Mouse (Mus musculus): ENCODE data around the gene Prkaca. TPM values are rescaled to one million over a fixed set of nuclear protein-coding genes. Genes with fewer than 3 reads are reported as not detected.

Prkaca gene
- polyA plus RNA-seq, 1 experiment = 181 TPM

- H3K27me3 ChIP-seq (ENCODE audit: control insufficient read depth, insufficient read depth, insufficient read length) = no peaks in the 10 kb centered on the region
- TF ChIP-seq MYOD1 (IDR thresholded peaks at IDR 0.05; ENCODE audit: control insufficient read depth in 1 of 3, insufficient read length in 2 of 3, low read depth in 2 of 3) (no peak), MYOG (IDR thresholded peaks at IDR 0.05; ENCODE audit: control insufficient read depth in 1 of 3, insufficient read depth in 1 of 3, insufficient read length in 2 of 3, low read depth in 2 of 3) (peak in 1 of 3 experiments; percentile 47), CEBPB (IDR thresholded peaks at IDR 0.05; ENCODE audit: insufficient read depth, poor library complexity, severe bottlenecking) (peak; percentile 23; the same call in 1 of the 2 replicates)
- no peak overlapping the region for H3ac ChIP-seq (ENCODE audit: control insufficient read depth, insufficient read length)
- peak overlapping the region; percentile 65 for H3K4me2 ChIP-seq (ENCODE audit: low read depth)
- no peak overlapping the region for H3K4me3 ChIP-seq
- no peaks in the 10 kb centered on the region for H3K36me3 ChIP-seq (ENCODE audit: control insufficient read depth, insufficient read depth)
- no peaks in the 10 kb centered on the region for H3K79me2 ChIP-seq (ENCODE audit: control insufficient read depth, insufficient read depth)
These were observed 48.8 kb downstream of the Prkaca start for GRCm38 (mm10) chr8:84021569-84021968.

DNA sequence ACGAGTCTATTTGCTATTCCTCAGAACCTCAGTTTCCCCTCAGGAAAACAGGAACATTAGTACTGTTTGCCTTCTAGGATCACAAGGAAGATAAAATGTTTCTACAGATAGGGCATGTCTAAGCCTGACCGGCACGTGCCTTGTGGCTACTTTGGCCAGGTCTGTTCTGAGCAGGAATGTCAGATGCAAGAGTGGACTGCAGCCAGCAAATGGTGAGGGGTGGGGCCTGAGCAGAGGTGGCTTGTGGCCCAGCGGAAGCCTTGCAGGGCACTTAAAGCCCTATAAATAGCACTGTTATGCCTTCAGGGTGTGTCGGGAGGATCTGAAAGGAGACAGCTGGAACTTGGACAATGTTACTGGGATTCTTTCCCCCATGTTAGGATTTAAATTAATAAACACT, 50.3 kb downstream of the Prkaca start:
- TF ChIP-seq TCF12 (IDR thresholded peaks at IDR 0.05; ENCODE audit: insufficient read depth, poor library complexity, severe bottlenecking) = peak; percentile 15
- TF ChIP-seq E2F4 (IDR thresholded peaks at IDR 0.05; ENCODE audit: insufficient read depth) = no peak
- peak; percentile 50 for TF ChIP-seq USF1 (IDR thresholded peaks at IDR 0.05; ENCODE audit: low read depth)
- TF ChIP-seq MYOG (IDR thresholded peaks at IDR 0.05; ENCODE audit: control insufficient read depth in 1 of 3, insufficient read depth in 1 of 3, insufficient read length in 2 of 3, low read depth in 2 of 3) = peak; percentile 48 to 85 (median 70)
- no peak for TF ChIP-seq POLR2AphosphoS2 (IDR thresholded peaks at IDR 0.05; ENCODE audit: insufficient read length, low read depth)
- no peak for TF ChIP-seq CEBPB (IDR thresholded peaks at IDR 0.05; ENCODE audit: insufficient read depth, poor library complexity, severe bottlenecking)
- peak in 2 of 3 experiments; percentile 41 to 70 for TF ChIP-seq MYOD1 (IDR thresholded peaks at IDR 0.05; ENCODE audit: control insufficient read depth in 1 of 3, insufficient read length in 2 of 3, low read depth in 2 of 3)
- no peak for TF ChIP-seq TCF3 (IDR thresholded peaks at IDR 0.05; ENCODE audit: insufficient read length, low read depth)
- TF ChIP-seq REST (IDR thresholded peaks at IDR 0.05; ENCODE audit: insufficient read depth, insufficient read length) = no peak
- TF ChIP-seq MAX (IDR thresholded peaks at IDR 0.05; ENCODE audit: low read depth) = no peak
- peak; percentile 24 for TF ChIP-seq SRF (IDR thresholded peaks at IDR 0.05; ENCODE audit: control insufficient read depth, insufficient read length, low read depth)
- no peak for TF ChIP-seq POLR2A (IDR thresholded peaks at IDR 0.05; ENCODE audit: insufficient read length, low read depth)
- no peaks in the 10 kb centered on the region for H3K27me3 ChIP-seq (ENCODE audit: control insufficient read depth, insufficient read depth, insufficient read length)
- H3ac ChIP-seq (ENCODE audit: control insufficient read depth, insufficient read length) = no peak overlapping the region
- H3K4me2 ChIP-seq (ENCODE audit: low read depth) = peak overlapping the region; percentile 65
- no peaks in the 10 kb centered on the region for H3K79me2 ChIP-seq (ENCODE audit: control insufficient read depth, insufficient read depth)
- H3K36me3 ChIP-seq (ENCODE audit: control insufficient read depth, insufficient read depth) = no peaks in the 10 kb centered on the region
- no peak overlapping the region for H3K4me3 ChIP-seq

- Histone ChIP-seq H3ac (ENCODE audit: control insufficient read depth, insufficient read length) (no peak overlapping the region), H3K36me3 (ENCODE audit: control insufficient read depth, insufficient read depth) (no peaks in the 10 kb centered on the region), H3K4me2 (ENCODE audit: low read depth) (peak overlapping the region; percentile 65), H3K4me3 (no peak overlapping the region), H3K27me3 (ENCODE audit: control insufficient read depth, insufficient read depth, insufficient read length) (no peaks in the 10 kb centered on the region), H3K79me2 (ENCODE audit: control insufficient read depth, insufficient read depth) (no peaks in the 10 kb centered on the region)
- no peak for TF ChIP-seq MYOG (IDR thresholded peaks at IDR 0.05; ENCODE audit: control insufficient read depth in 1 of 3, insufficient read depth in 1 of 3, insufficient read length in 2 of 3, low read depth in 2 of 3)
- no peak for TF ChIP-seq TCF3 (IDR thresholded peaks at IDR 0.05; ENCODE audit: insufficient read length, low read depth)
- no peak for TF ChIP-seq MAX (IDR thresholded peaks at IDR 0.05; ENCODE audit: low read depth)
- no peak for TF ChIP-seq MYOD1 (IDR thresholded peaks at IDR 0.05; ENCODE audit: control insufficient read depth in 1 of 3, insufficient read length in 2 of 3, low read depth in 2 of 3)
- TF ChIP-seq CEBPB (IDR thresholded peaks at IDR 0.05; ENCODE audit: insufficient read depth, poor library complexity, severe bottlenecking) = no peak
- TF ChIP-seq TCF12 (IDR thresholded peaks at IDR 0.05; ENCODE audit: insufficient read depth, poor library complexity, severe bottlenecking) = no peak
- no peak for TF ChIP-seq USF1 (IDR thresholded peaks at IDR 0.05; ENCODE audit: low read depth)
- no peak for TF ChIP-seq REST (IDR thresholded peaks at IDR 0.05; ENCODE audit: insufficient read depth, insufficient read length)
- TF ChIP-seq POLR2A (IDR thresholded peaks at IDR 0.05; ENCODE audit: insufficient read length, low read depth) = no peak
- no peak for TF ChIP-seq E2F4 (IDR thresholded peaks at IDR 0.05; ENCODE audit: insufficient read depth)
- no peak for TF ChIP-seq SRF (IDR thresholded peaks at IDR 0.05; ENCODE audit: control insufficient read depth, insufficient read length, low read depth)
- TF ChIP-seq POLR2AphosphoS2 (IDR thresholded peaks at IDR 0.05; ENCODE audit: insufficient read length, low read depth) = no peak
These were observed 50.8 kb downstream of the Prkaca start for GRCm38 (mm10) chr8:84023631-84024030.

- TF ChIP-seq MAX (IDR thresholded peaks at IDR 0.05; ENCODE audit: low read depth) (no peak), MYOG (IDR thresholded peaks at IDR 0.05; ENCODE audit: control insufficient read depth in 1 of 3, insufficient read depth in 1 of 3, insufficient read length in 2 of 3, low read depth in 2 of 3) (peak in 1 of 3 experiments; percentile 27)
- no peak overlapping the region for H3ac ChIP-seq (ENCODE audit: control insufficient read depth, insufficient read length)
- H3K4me2 ChIP-seq (ENCODE audit: low read depth) = peak overlapping the region; percentile 65
- no peaks in the 10 kb centered on the region for H3K36me3 ChIP-seq (ENCODE audit: control insufficient read depth, insufficient read depth)
- no peaks in the 10 kb centered on the region for H3K27me3 ChIP-seq (ENCODE audit: control insufficient read depth, insufficient read depth, insufficient read length)
- H3K4me3 ChIP-seq = no peak overlapping the region
- no peaks in the 10 kb centered on the region for H3K79me2 ChIP-seq (ENCODE audit: control insufficient read depth, insufficient read depth)
These were observed 51.4 kb downstream of the Prkaca start for GRCm38 (mm10) chr8:84024171-84024570.

DNA sequence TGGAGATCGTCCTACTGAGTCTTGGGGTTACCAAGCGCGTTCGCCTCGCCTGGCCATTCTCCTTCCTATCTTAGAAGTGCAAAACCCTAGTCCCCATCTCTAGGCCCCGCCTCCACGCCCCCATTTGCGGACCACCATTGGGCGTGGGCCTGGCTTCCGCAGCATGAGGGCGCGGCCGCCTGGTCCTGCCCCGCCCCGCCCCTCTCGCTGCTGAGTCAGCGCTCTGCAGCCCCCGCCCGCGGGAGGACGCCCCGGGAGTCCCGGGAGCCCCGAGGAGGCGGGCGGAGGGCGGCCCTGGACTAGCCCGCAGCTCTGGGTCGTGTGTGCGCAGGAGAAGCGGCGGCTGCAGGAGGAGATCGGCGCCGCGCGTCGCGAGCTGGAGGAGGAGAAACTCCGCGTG, 53.1 kb downstream of the Prkaca start:
- no peak overlapping the region for H3K4me3 ChIP-seq
- TF ChIP-seq TCF12 (IDR thresholded peaks at IDR 0.05; ENCODE audit: insufficient read depth, poor library complexity, severe bottlenecking) (no peak), CEBPB (IDR thresholded peaks at IDR 0.05; ENCODE audit: insufficient read depth, poor library complexity, severe bottlenecking) (no peak), MYOD1 (IDR thresholded peaks at IDR 0.05; ENCODE audit: control insufficient read depth in 1 of 3, insufficient read length in 2 of 3, low read depth in 2 of 3) (no peak), SRF (IDR thresholded peaks at IDR 0.05; ENCODE audit: control insufficient read depth, insufficient read length, low read depth) (no peak), MAX (IDR thresholded peaks at IDR 0.05; ENCODE audit: low read depth) (no peak), POLR2A (IDR thresholded peaks at IDR 0.05; ENCODE audit: insufficient read length, low read depth) (no peak)
- H3ac ChIP-seq (ENCODE audit: control insufficient read depth, insufficient read length) = no peak overlapping the region
- no peak overlapping the region for H3K4me2 ChIP-seq (ENCODE audit: low read depth)
- H3K36me3 ChIP-seq (ENCODE audit: control insufficient read depth, insufficient read depth) = no peaks in the 10 kb centered on the region
- no peaks in the 10 kb centered on the region for H3K27me3 ChIP-seq (ENCODE audit: control insufficient read depth, insufficient read depth, insufficient read length)
- no peaks in the 10 kb centered on the region for H3K79me2 ChIP-seq (ENCODE audit: control insufficient read depth, insufficient read depth)

Data from myocyte (in vitro differentiated cells).